In the genomic region with DNA sequence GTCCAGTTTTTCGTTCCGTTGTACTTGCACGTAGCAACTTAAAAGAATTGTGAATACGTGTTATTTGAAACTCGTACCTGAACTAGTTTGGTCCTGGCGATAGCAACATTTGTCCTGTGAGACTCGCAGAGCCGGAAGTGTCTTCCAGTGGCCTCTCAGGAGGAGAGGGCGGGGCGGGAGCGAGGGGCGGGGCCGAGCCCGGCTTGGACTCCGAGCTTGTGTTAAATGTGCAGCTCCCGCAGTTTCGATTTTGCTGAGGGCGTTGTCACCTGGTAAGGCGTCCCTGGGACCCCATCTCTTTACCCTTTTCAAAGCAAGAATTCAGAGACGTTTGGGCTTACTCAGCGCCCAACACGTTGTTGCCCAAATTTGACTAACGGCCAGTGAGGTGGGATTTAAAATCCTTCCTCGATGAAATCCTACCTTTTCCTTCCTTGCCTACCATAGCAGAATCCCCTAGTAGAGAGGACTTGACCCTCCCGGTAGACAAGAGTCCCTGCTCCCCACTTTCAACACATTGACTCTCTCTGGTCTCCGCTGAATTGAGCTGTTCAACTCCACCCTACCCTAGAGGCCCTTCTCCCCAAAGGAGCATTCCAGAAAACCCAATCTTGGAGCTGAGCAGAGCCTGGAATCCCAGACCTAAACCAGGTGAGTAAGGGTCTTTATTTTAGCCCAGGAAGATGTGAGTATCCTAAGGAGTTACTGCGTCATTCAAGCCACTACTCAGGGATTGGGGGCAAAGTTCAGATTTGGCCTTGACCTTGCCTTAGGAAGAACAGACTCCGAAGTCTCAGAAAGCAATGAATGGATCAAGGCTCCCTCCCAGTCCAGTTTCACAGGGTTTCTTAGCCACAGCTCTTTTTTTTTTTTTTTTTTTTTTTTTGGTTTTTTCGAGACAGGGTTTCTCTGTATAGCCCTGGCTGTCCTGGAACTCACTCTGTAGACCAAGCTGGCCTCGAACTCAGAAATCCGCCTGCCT, we compare ENCODE assay signal across 8 mouse cellular contexts. TPM values are rescaled to one million over a fixed set of nuclear protein-coding genes. Genes with fewer than 3 reads are reported as not detected.
DNase-seq lines count a peak whose midpoint lies in the region.

TSS of gene Tmem106a (plus strand) at position 189 of the 982 bp plus-strand sequence.

- H3K27ac ChIP-seq in midbrain, embryonic 10.5 days (replicated peaks): peak within 1 kb of the TSS; percentile 19

- no peaks in the 10 kb centered on the region for H3K27me3 ChIP-seq in midbrain, embryonic 10.5 days (ENCODE audit: low read depth, poor library complexity, severe bottlenecking)

- WGBS in large intestine, adult 2 months: 10% methylated on average over 31 of the region's 31 CpGs
- 22% methylated on average over 30 of the region's 31 CpGs for WGBS in midbrain, embryonic 10.5 days

- H3K4me3 ChIP-seq in midbrain, embryonic 10.5 days: peak within 1 kb of the TSS; percentile 50

- H3K36me3 ChIP-seq in midbrain, embryonic 10.5 days: peaks cover 41% of the 10 kb centered on the region

- peak; percentile 83 for DNase-seq in CD4-positive helper T cell, adult 2 months (ENCODE audit: low read depth, low spot score)
- peak; percentile 65 to 68 for DNase-seq in adrenal gland, adult 18-20 months (ENCODE audit: low spot score in 2 of 2)
- DNase-seq in fibroblast of lung, adult 2 months (ENCODE audit: low read depth): peak; percentile 31
- peak; percentile 66 to 69 for DNase-seq in heart, postnatal 14 days
- DNase-seq in large intestine, adult 2 months (ENCODE audit: low read depth, low spot score): peak; percentile 75
- DNase-seq in midbrain, embryonic 10.5 days (ENCODE audit: low spot score): peak; percentile 67
- peak; percentile 80 to 84 for DNase-seq in spleen, postnatal 4 days (ENCODE audit: low spot score in 2 of 2)
- DNase-seq in right cerebral cortex, adult 2 months (ENCODE audit: low spot score in 2 of 2): no peak

- H3K9me3 ChIP-seq in midbrain, embryonic 10.5 days (replicated peaks): no peaks in the 10 kb centered on the region

- H3K4me1 ChIP-seq in midbrain, embryonic 10.5 days: peaks cover 10% of the 10 kb centered on the region

- intact Hi-C loops in heart, postnatal 14 days (cut with DNase I): no loop called here

RNA-seq across cellular contexts. Expression of gene Tmem106a, which starts in this region (rescaled TPM):
- total RNA-seq in adrenal gland, adult 18-20 months (2021): 10 to 100 TPM; 13.9 to 26.8 TPM
- 1 to 10 TPM; 3.0 to 3.2 TPM for total RNA-seq in heart, postnatal 14 days (2021)
- polyA plus RNA-seq in large intestine, adult 2 months (2012; rRNA removed): 112 and 164 TPM in 2 replicates
- polyA plus RNA-seq in midbrain, embryonic 10.5 days (2016; fragmentation: Nextera tagmentation; extraction: Ambion mirVana): 2.0 and 3.9 TPM in 2 replicates

Comparison
In these comparisons a context has a peak if more than half of its experiments do, and no peak if none do; other contexts are left out.
1. RNA of gene Tmem106a (polyA plus RNA-seq): 112 to 164 TPM in large intestine, adult 2 months; 2.0 to 3.9 TPM in midbrain, embryonic 10.5 days; every median in the first group is over 10 times any median in the second.
2. DNase-seq: peak in CD4-positive helper T cell, adult 2 months (single experiment), adrenal gland, adult 18-20 months (2 of 2), fibroblast of lung, adult 2 months (single experiment), heart, postnatal 14 days (2 of 2), large intestine, adult 2 months (single experiment), midbrain, embryonic 10.5 days (single experiment) and spleen, postnatal 4 days (2 of 2); none in right cerebral cortex, adult 2 months (0 of 2).